Mouse (Mus musculus) neural tube, embryonic 12.5 days (tissue): ENCODE measurements around the gene Ccdc187. TPM values are rescaled to one million over a fixed set of nuclear protein-coding genes. Genes with fewer than 3 reads are reported as not detected.

Experiments
- ATAC-seq: fragments of 200-750 bp; cut with Nextera tagmentation; 2 replicates; pipeline ENCODE4 v1.8.0; 2017; ENCODE audit warnings: low read depth, mild to moderate bottlenecking, moderate TSS enrichment, moderate library complexity; ENCODE audit not compliant: low FRiP score
- H3K27ac ChIP-seq: fragments of 300-500 bp; sonication (generic); 2 replicates; pipeline ENCODE4 v1.5.1; 2016
- H3K27me3 ChIP-seq: fragments of 300-500 bp; sonication (generic); replicated peaks from 2 replicates; pipeline ENCODE4 v1.6.1; 2016; ENCODE audit warnings: mild to moderate bottlenecking
- H3K36me3 ChIP-seq: fragments of 300-500 bp; sonication (generic); 2 replicates; pipeline ENCODE4 v1.6.1; 2016; ENCODE audit warnings: mild to moderate bottlenecking
- H3K4me1 ChIP-seq: fragments of 300-500 bp; sonication (generic); 2 replicates; pipeline ENCODE4 v1.6.1; 2016
- H3K4me2 ChIP-seq: fragments of 300-500 bp; sonication (generic); replicated peaks from 2 replicates; pipeline ENCODE4 v1.6.1; 2016; ENCODE audit warnings: mild to moderate bottlenecking
- H3K4me3 ChIP-seq: fragments of 300-500 bp; sonication (generic); 2 replicates; pipeline ENCODE4 v1.5.1; 2016
- H3K9ac ChIP-seq: fragments of 300-500 bp; sonication (generic); 2 replicates; pipeline ENCODE4 v1.6.1; 2016; ENCODE audit warnings: mild to moderate bottlenecking
- H3K9me3 ChIP-seq: fragments of 300-500 bp; sonication (generic); 2 replicates; pipeline ENCODE4 v1.6.1; 2016; ENCODE audit warnings: mild to moderate bottlenecking
- WGBS: fragments of 180-500 bp; shearing (Covaris S2); methylation state at CpG from one replicate; pipeline ENCODE4 v1.1.7; 2016; 5-methylcytosine and 5-hydroxymethylcytosine counted together
- polyA plus RNA-seq: library from polyadenylated mRNA; unstranded; fragments of >200 nt; fragmentation: Nextera tagmentation; extraction: Ambion mirVana; gene quantifications from 2 replicates; pipeline ENCODE4 v1.2.1, GENCODE M21; 2016

Gene Ccdc187
- polyA plus RNA-seq, 1 experiment from 2014 or later = 0.11 TPM

DNA sequence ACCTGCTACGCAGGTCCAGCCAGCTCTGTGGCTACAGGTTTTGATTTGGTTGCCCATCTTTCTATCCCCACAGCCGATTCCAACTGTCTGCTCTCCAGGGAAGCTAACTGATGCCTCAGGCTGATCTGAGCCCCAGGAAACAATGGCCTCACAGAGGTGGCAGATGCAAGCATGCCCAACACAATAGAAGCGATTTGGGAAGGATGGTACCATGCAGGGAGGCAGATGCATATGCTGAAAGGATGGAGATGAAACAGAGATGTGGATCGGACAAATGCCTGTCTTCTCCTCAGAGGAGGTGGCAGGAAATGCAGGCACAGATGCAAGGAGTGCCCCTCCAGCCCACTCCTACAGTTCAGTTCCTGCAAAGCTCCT lies 4.5 kb upstream of the Ccdc187 start:
- Histone ChIP-seq H3K27ac (peak overlapping the region; percentile 39; the same call in 1 of the 2 replicates), H3K4me1 (peaks cover 42% of the 10 kb centered on the region), H3K4me2 (peak overlapping the region; percentile 39), H3K9me3 (no peaks in the 10 kb centered on the region), H3K27me3 (no peaks in the 10 kb centered on the region), H3K4me3 (no peak overlapping the region), H3K36me3 (no peaks in the 10 kb centered on the region), H3K9ac (peak overlapping the region; percentile 41)
- peak; percentile 45 for ATAC-seq
- 6% methylated on average over 4 of the region's 4 CpGs for WGBS

- Histone ChIP-seq H3K9ac (peak overlapping the region; percentile 41; the same call in 1 of the 2 replicates), H3K9me3 (no peaks in the 10 kb centered on the region), H3K4me2 (peak overlapping the region; percentile 39), H3K27ac (peak overlapping the region; percentile 39; the same call in 1 of the 2 replicates), H3K4me1 (peaks cover 42% of the 10 kb centered on the region), H3K4me3 (no peak overlapping the region), H3K27me3 (no peaks in the 10 kb centered on the region), H3K36me3 (no peaks in the 10 kb centered on the region)
- peak; percentile 69 for ATAC-seq
- WGBS = 5% methylated on average over 10 of the region's 10 CpGs
These were observed 4.0 kb upstream of the Ccdc187 start for GRCm38 (mm10) chr2:26298208-26298855.

DNA sequence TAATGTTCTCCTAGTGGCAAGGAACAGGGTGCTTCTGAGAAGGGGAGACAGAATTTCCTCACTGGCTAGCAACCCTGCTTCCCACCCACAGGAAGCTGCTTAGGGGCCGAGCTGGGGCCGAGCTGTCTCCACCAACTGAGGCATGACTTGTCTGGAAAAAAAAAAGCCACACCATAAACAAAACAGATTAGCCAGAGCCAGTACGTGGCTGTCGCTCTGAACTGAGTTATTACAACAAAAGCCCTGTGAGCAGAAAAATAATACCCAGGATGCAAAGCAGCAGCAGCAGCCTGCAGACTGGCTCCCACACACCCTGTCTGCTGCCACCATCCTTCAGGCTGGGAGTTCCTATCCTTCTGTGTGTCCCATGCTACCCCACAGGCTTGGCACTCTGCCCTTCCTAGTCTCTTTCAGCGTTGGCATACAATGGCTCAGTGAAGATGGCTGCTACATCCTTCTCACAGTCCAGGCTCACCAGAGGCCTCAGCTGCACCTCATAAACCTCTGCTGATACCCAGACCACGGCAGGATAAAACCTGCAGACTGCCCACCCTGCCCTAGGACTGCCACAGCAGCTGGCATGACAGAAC lies 2.3 kb upstream of the Ccdc187 start:
- no peak overlapping the region for H3K4me3 ChIP-seq
- ATAC-seq = no peak
- no peaks in the 10 kb centered on the region for H3K27me3 ChIP-seq
- H3K9me3 ChIP-seq = no peaks in the 10 kb centered on the region
- no peak overlapping the region for H3K4me2 ChIP-seq
- no peak overlapping the region for H3K9ac ChIP-seq
- 34% methylated on average over 6 of the region's 6 CpGs for WGBS
- H3K27ac ChIP-seq = 0 out of 2 replicates have a peak overlapping the region, but pooled peaks have one; percentile 22
- peaks cover 42% of the 10 kb centered on the region for H3K4me1 ChIP-seq
- H3K36me3 ChIP-seq = no peaks in the 10 kb centered on the region

- ATAC-seq = no peak
- Histone ChIP-seq H3K9ac (no peak overlapping the region), H3K27ac (no peak overlapping the region), H3K4me2 (no peak overlapping the region), H3K36me3 (no peaks in the 10 kb centered on the region), H3K4me1 (peaks cover 3% of the 10 kb centered on the region; the same call in 1 of the 2 replicates), H3K9me3 (no peaks in the 10 kb centered on the region), H3K27me3 (no peaks in the 10 kb centered on the region), H3K4me3 (no peak overlapping the region)
- 90% methylated on average over 5 of the region's 5 CpGs for WGBS
These were observed 4.2 kb downstream of the Ccdc187 start for GRCm38 (mm10) chr2:26290133-26290532.

DNA sequence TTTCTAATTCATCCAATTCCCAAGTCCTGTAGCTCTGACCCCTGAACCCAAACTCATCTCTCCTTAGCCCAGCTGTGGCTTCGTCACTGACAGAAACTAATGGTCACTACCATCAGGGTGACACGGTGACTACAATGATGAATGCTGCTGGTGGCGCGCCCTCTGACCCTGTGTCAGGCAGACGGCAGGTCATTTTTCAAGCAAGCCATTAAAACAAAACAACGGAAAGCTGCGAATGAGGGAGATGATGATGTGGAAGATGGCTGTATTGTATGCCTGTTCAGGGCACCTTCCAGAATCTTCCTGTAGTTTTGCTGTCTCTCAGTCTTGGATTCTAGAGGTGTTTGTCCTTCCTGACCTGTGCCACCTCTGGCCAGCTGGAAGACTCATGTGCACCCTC lies 8.0 kb downstream of the Ccdc187 start:
- no peaks in the 10 kb centered on the region for H3K9me3 ChIP-seq
- no peaks in the 10 kb centered on the region for H3K36me3 ChIP-seq
- no peaks in the 10 kb centered on the region for H3K27me3 ChIP-seq
- no peak overlapping the region for H3K4me2 ChIP-seq
- H3K9ac ChIP-seq = no peak overlapping the region
- H3K4me1 ChIP-seq = peaks cover 3% of the 10 kb centered on the region; the same call in 1 of the 2 replicates
- no peak for ATAC-seq
- H3K27ac ChIP-seq = no peak overlapping the region
- 43% methylated on average over 7 of the region's 7 CpGs for WGBS
- H3K4me3 ChIP-seq = no peak overlapping the region

GRCm38 (mm10) chr2:26285804-26286203 lies 8.6 kb downstream of the Ccdc187 start:
- 61% methylated on average over 7 of the region's 7 CpGs for WGBS

GRCm38 (mm10) chr2:26280594-26280993 lies 13.8 kb downstream of the Ccdc187 start:
- no peak for ATAC-seq
- WGBS = 78% methylated on average over 11 of the region's 11 CpGs
- no peak overlapping the region for H3K4me2 ChIP-seq
- no peaks in the 10 kb centered on the region for H3K36me3 ChIP-seq
- H3K4me1 ChIP-seq = peaks cover 1% of the 10 kb centered on the region; the same call in 1 of the 2 replicates
- no peaks in the 10 kb centered on the region for H3K27me3 ChIP-seq
- H3K27ac ChIP-seq = no peak overlapping the region
- no peaks in the 10 kb centered on the region for H3K9me3 ChIP-seq
- no peak overlapping the region for H3K4me3 ChIP-seq
- no peak overlapping the region for H3K9ac ChIP-seq

More at GRCm38 (mm10) chr2:26285804-26286203, 8.6 kb downstream of the Ccdc187 start:
- Histone ChIP-seq H3K4me3 (no peak overlapping the region), H3K27me3 (no peaks in the 10 kb centered on the region), H3K36me3 (no peaks in the 10 kb centered on the region), H3K27ac (no peak overlapping the region), H3K4me1 (peaks cover 3% of the 10 kb centered on the region; the same call in 1 of the 2 replicates), H3K9ac (no peak overlapping the region), H3K4me2 (no peak overlapping the region), H3K9me3 (no peaks in the 10 kb centered on the region)
- 0 out of 2 replicates have a peak, but pooled peaks have one; percentile 29 for ATAC-seq

GRCm38 (mm10) chr2:26279712-26280111 lies 14.6 kb downstream of the Ccdc187 start:
- Histone ChIP-seq H3K27ac (no peak overlapping the region), H3K4me2 (no peak overlapping the region), H3K36me3 (no peaks in the 10 kb centered on the region), H3K4me1 (no peaks in the 10 kb centered on the region), H3K9me3 (no peaks in the 10 kb centered on the region), H3K27me3 (no peaks in the 10 kb centered on the region), H3K4me3 (no peak overlapping the region), H3K9ac (no peak overlapping the region)
- WGBS = 79% methylated on average over 3 of the region's 3 CpGs
- no peak for ATAC-seq

DNA sequence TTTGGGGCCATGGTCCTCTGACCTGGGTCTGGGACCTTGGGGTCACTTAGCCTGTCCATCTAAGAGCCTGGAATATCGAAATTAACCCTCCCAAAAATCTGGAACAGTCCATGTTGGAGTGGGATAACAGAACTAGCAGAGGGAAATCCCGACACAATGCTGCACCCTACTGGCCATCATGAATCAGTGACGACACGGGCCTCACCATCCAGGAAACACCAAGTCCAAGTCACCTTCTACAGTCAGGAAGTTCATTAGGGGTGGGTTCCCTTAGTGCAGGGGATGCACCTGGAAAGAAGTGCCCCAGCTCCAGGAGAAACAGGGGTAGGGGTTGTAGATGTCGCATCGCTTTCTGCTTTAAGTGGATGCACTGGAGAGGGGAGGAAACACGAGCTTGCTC lies 20.7 kb downstream of the Ccdc187 start:
- Histone ChIP-seq H3K9ac (no peak overlapping the region), H3K4me1 (0 out of 2 replicates have a peak, but pooled peaks cover 3% of the 10 kb centered on the region), H3K27me3 (no peaks in the 10 kb centered on the region), H3K4me3 (no peak overlapping the region), H3K9me3 (no peaks in the 10 kb centered on the region), H3K27ac (no peak overlapping the region), H3K36me3 (no peaks in the 10 kb centered on the region), H3K4me2 (no peak overlapping the region)
- peak; percentile 29; the same call in 1 of the 2 replicates for ATAC-seq
- 20% methylated on average over 7 of the region's 7 CpGs for WGBS

DNA sequence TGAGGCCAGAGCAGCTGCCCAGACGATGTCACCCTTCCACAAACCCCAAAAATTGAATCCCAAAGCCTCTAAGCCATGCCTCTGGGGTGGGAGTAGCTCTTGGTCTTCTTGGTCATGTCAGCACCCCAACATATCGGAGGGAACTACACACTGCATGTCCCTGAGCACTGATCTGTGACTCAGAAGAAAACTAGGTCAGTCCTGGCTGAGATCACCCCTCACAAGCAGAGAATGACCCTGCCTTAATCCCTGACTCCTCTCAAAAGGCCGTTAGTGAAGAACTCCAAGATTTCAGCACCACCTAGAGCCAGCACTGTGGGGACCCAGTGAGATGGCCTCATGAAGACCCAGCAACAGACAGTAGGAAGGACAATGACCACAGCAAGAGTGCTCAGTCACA lies 26.1 kb downstream of the Ccdc187 start:
- Histone ChIP-seq H3K27me3 (no peaks in the 10 kb centered on the region; the same call in 1 of the 2 replicates), H3K4me3 (no peak overlapping the region), H3K27ac (no peak overlapping the region), H3K9ac (no peak overlapping the region), H3K36me3 (no peaks in the 10 kb centered on the region), H3K4me1 (0 out of 2 replicates have a peak, but pooled peaks cover 3% of the 10 kb centered on the region), H3K9me3 (no peaks in the 10 kb centered on the region), H3K4me2 (no peak overlapping the region)
- 61% methylated on average over 3 of the region's 3 CpGs for WGBS
- ATAC-seq = no peak

DNA sequence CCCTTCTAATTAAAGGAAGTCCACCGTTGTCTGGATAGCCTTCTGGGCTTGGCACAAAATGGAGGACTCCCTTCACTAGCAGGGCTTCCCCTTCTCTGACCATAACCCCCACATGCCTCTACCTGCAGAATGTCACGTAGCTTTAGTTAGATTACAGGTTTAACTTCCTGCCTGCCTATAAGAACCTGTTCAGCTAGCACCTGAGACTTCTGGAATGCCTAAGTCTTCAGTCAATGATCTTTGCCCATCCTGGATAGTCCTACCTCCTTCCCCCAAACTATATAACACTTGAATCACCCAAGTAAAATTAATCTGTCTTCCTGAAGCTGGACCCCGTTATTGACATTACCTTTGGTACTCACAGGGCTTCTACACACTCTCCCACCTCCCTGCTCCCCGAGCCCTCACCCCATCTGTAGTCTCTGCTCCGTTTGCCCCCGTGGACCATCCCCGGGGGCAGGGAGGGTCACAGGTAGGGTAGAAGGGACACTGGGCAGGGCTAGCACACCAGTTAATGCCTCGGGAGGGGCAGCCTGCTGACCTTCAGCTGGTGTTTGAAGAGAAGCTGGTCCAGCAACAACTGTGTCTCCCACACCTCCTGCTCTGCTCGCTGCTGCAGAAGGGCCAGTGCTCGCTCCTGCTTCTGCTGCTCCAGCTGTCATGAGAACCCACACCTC lies 28.2 kb downstream of the Ccdc187 start:
- Histone ChIP-seq H3K27me3 (no peaks in the 10 kb centered on the region; the same call in 1 of the 2 replicates), H3K4me3 (no peak overlapping the region), H3K9me3 (no peaks in the 10 kb centered on the region), H3K9ac (no peak overlapping the region), H3K36me3 (no peaks in the 10 kb centered on the region), H3K4me1 (0 out of 2 replicates have a peak, but pooled peaks cover 3% of the 10 kb centered on the region), H3K4me2 (no peak overlapping the region), H3K27ac (no peak overlapping the region)
- no peak for ATAC-seq
- 86% methylated on average over 10 of the region's 10 CpGs for WGBS

GRCm38 (mm10) chr2:26265095-26265494 lies 29.3 kb downstream of the Ccdc187 start:
- WGBS = 75% methylated on average over 2 of the region's 2 CpGs
- no peak for ATAC-seq
- H3K27ac ChIP-seq = no peak overlapping the region
- H3K4me2 ChIP-seq = no peak overlapping the region
- no peak overlapping the region for H3K4me3 ChIP-seq
- no peaks in the 10 kb centered on the region for H3K36me3 ChIP-seq
- H3K4me1 ChIP-seq = 0 out of 2 replicates have a peak, but pooled peaks cover 3% of the 10 kb centered on the region
- no peak overlapping the region for H3K9ac ChIP-seq
- no peaks in the 10 kb centered on the region; the same call in 1 of the 2 replicates for H3K27me3 ChIP-seq
- no peaks in the 10 kb centered on the region for H3K9me3 ChIP-seq
